Mouse (Mus musculus): ENCODE data around the gene Tmem9b. TPM values are rescaled to one million over a fixed set of nuclear protein-coding genes. Genes with fewer than 3 reads are reported as not detected.

Tmem9b gene
- total RNA-seq (2014; rRNA removed), result 224 and 308 TPM in 2 replicates
- 159 and 163 TPM in 2 replicates for polyA plus RNA-seq (2015; fragmentation: Nextera tagmentation; extraction: Ambion mirVana)

DNA sequence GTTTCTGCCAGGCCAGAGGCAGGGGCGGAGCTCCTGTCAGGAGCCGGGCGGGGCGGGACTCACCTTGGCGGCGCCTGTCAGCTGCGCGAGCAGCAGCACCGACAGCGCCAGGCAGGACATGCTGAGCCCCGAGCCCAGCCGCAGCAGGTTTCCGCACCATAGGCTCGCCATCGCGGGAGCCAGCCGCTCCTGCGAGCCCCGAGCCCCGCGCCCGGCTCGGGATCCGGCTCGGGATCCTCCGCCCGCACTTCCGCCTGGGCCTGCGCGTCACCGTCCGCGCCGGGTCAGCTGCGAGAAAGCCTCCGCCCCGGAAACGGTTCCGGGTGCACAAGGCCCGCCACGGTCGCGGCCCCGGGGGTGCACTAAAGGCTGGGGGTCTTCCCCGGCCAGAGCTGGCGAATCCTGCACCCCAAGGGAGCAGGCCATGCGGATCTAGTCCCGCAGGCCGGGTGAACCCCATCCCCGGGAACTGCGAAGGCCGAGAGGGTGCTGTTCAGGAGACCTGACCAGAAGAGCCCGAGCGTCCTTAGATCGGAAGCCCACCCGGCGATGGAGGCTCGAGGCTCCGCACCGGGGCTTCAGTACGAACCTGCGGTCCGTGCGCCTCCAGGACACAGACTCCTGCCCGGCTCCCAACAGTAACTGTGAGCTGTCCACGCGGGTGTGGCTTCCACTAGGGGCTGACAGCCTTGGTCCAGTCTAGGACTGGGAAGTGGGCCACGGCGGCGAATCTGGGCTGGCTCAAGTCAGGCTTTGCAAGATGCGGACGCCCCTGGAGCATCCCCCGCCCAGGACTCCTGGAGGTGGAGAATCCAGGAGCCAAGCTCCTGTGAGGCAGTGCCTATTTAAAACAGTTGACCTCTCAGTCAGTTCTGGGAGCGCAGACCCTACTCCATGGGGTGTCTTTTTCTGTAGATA lies at the start of gene Tmem9b:
TSS of gene Tmem9b (minus strand) at position 868 of the 918 bp plus-strand sequence.
- ATAC-seq, result peak; percentile 94

GRCm38 (mm10) chr7:109800626-109801025 lies 48.0 kb upstream of the Tmem9b start:
- Histone ChIP-seq H3K36me3 (ENCODE audit: insufficient read depth, low read length) (no peaks in the 10 kb centered on the region), H3K4me3 (ENCODE audit: low read length) (no peak overlapping the region), H3K9me3 (ENCODE audit: low read length) (no peaks in the 10 kb centered on the region), H3K9ac (replicated peaks; ENCODE audit: low read length) (no peak overlapping the region), H3K4me1 (ENCODE audit: insufficient read depth, low read length) (no peaks in the 10 kb centered on the region), H3K27ac (no peak overlapping the region), H3K4me2 (ENCODE audit: low read depth, low read length) (no peak overlapping the region), H3K27me3 (ENCODE audit: insufficient read depth, low read length) (no peaks in the 10 kb centered on the region)
- 92% methylated on average over 4 of the region's 4 CpGs for WGBS
- no peak for TF ChIP-seq CTCF (IDR thresholded peaks at IDR 0.05; ENCODE audit: low read depth)
- DNase-seq (ENCODE audit: low spot score) (no peak), ATAC-seq (no peak)

More for the DNA sequence above, at the start of gene Tmem9b:
- Histone ChIP-seq H3K36me3 (ENCODE audit: insufficient read depth, low read length) (no peaks in the 10 kb centered on the region; the same call in 1 of the 2 replicates), H3K9me3 (ENCODE audit: low read length) (no peaks in the 10 kb centered on the region), H3K4me1 (ENCODE audit: insufficient read depth, low read length) (peaks cover 3% of the 10 kb centered on the region; the same call in 1 of the 2 replicates), H3K27ac (peak within 1 kb of the TSS; percentile 92), H3K27me3 (ENCODE audit: insufficient read depth, low read length) (no peaks in the 10 kb centered on the region), H3K9ac (replicated peaks; ENCODE audit: low read length) (peak within 1 kb of the TSS; percentile 97), H3K4me2 (ENCODE audit: low read depth, low read length) (peak within 1 kb of the TSS; percentile 78), H3K4me3 (ENCODE audit: low read length) (peak within 1 kb of the TSS; percentile 87)
- peak; percentile 88 for DNase-seq (ENCODE audit: low spot score)
- 1% methylated on average over 74 of the region's 74 CpGs for WGBS
- peak; percentile 23 for TF ChIP-seq CTCF (IDR thresholded peaks at IDR 0.05; ENCODE audit: low read depth)

- H3K27ac ChIP-seq, result no peak overlapping the region
- WGBS, result 54% methylated on average over 11 of the region's 11 CpGs
- DNase-seq (ENCODE audit: low spot score), result peak; percentile 56
Observed at GRCm38 (mm10) chr7:109799168-109799567, 46.5 kb upstream of the Tmem9b start.

DNA sequence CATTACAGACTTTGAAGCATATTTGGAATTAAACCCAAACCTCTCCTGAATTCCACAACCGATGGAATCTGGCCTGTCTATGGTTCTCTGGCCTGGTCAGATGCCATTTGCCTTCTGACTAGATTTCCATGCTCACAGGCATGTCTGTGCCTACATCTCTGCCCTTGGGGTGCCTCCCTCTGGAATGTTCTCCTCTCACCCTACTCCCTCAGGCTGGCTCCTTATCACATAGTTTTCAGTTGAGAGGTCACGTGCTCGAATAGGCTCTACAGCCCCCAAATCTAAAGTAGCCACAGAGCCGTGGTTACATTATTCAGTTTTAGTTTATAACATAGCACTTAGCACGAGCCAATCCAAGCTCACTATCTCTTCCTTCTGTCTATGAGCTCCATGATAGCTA lies 42.9 kb upstream of the Tmem9b start:
- 82% methylated on average over 5 of the region's 5 CpGs for WGBS
- no peak overlapping the region for H3K9ac ChIP-seq (replicated peaks; ENCODE audit: low read length)
- TF ChIP-seq CTCF (IDR thresholded peaks at IDR 0.05; ENCODE audit: low read depth), result no peak

More at GRCm38 (mm10) chr7:109799168-109799567, 46.5 kb upstream of the Tmem9b start:
- no peak for TF ChIP-seq CTCF (IDR thresholded peaks at IDR 0.05; ENCODE audit: low read depth)
- Histone ChIP-seq H3K36me3 (ENCODE audit: insufficient read depth, low read length) (no peaks in the 10 kb centered on the region), H3K4me2 (ENCODE audit: low read depth, low read length) (no peak overlapping the region), H3K4me3 (ENCODE audit: low read length) (no peak overlapping the region), H3K9me3 (ENCODE audit: low read length) (no peaks in the 10 kb centered on the region), H3K27me3 (ENCODE audit: insufficient read depth, low read length) (no peaks in the 10 kb centered on the region), H3K9ac (replicated peaks; ENCODE audit: low read length) (no peak overlapping the region), H3K4me1 (ENCODE audit: insufficient read depth, low read length) (no peaks in the 10 kb centered on the region)
- ATAC-seq, result no peak

GRCm38 (mm10) chr7:109794556-109794955 lies 41.9 kb upstream of the Tmem9b start:
- no peaks in the 10 kb centered on the region for H3K9me3 ChIP-seq (ENCODE audit: low read length)
- no peak overlapping the region for H3K27ac ChIP-seq
- DNase-seq (ENCODE audit: low spot score), result no peak
- ATAC-seq, result no peak
- 71% methylated on average over 2 of the region's 2 CpGs for WGBS
- no peak overlapping the region for H3K4me3 ChIP-seq (ENCODE audit: low read length)
- no peak for TF ChIP-seq CTCF (IDR thresholded peaks at IDR 0.05; ENCODE audit: low read depth)
- no peaks in the 10 kb centered on the region for H3K36me3 ChIP-seq (ENCODE audit: insufficient read depth, low read length)
- no peaks in the 10 kb centered on the region for H3K27me3 ChIP-seq (ENCODE audit: insufficient read depth, low read length)
- H3K4me2 ChIP-seq (ENCODE audit: low read depth, low read length), result no peak overlapping the region
- H3K4me1 ChIP-seq (ENCODE audit: insufficient read depth, low read length), result no peaks in the 10 kb centered on the region
- H3K9ac ChIP-seq (replicated peaks; ENCODE audit: low read length), result no peak overlapping the region

More for the DNA sequence above, 42.9 kb upstream of the Tmem9b start:
- Histone ChIP-seq H3K4me1 (ENCODE audit: insufficient read depth, low read length) (no peaks in the 10 kb centered on the region), H3K4me3 (ENCODE audit: low read length) (no peak overlapping the region), H3K36me3 (ENCODE audit: insufficient read depth, low read length) (no peaks in the 10 kb centered on the region), H3K27me3 (ENCODE audit: insufficient read depth, low read length) (no peaks in the 10 kb centered on the region), H3K9me3 (ENCODE audit: low read length) (no peaks in the 10 kb centered on the region), H3K27ac (no peak overlapping the region), H3K4me2 (ENCODE audit: low read depth, low read length) (no peak overlapping the region)
- no peak for ATAC-seq
- DNase-seq (ENCODE audit: low spot score), result no peak

GRCm38 (mm10) chr7:109792759-109793158 lies 40.1 kb upstream of the Tmem9b start:
- WGBS, result 77% methylated on average over 2 of the region's 2 CpGs
- Histone ChIP-seq H3K4me3 (ENCODE audit: low read length) (no peak overlapping the region), H3K4me2 (ENCODE audit: low read depth, low read length) (no peak overlapping the region), H3K9me3 (ENCODE audit: low read length) (no peaks in the 10 kb centered on the region), H3K9ac (replicated peaks; ENCODE audit: low read length) (no peak overlapping the region), H3K27ac (no peak overlapping the region), H3K4me1 (ENCODE audit: insufficient read depth, low read length) (no peaks in the 10 kb centered on the region), H3K27me3 (ENCODE audit: insufficient read depth, low read length) (no peaks in the 10 kb centered on the region), H3K36me3 (ENCODE audit: insufficient read depth, low read length) (no peaks in the 10 kb centered on the region)
- peak; percentile 51; the same call in 1 of the 2 replicates for ATAC-seq
- peak; percentile 82 for DNase-seq (ENCODE audit: low spot score)
- peak; percentile 83 for TF ChIP-seq CTCF (IDR thresholded peaks at IDR 0.05; ENCODE audit: low read depth)

Measured in hindbrain, postnatal 0 days (tissue).